Mouse (Mus musculus) lung, embryonic 16.5 days (tissue): Measurements from ENCODE around the gene Dock3. TPM values are rescaled to one million over a fixed set of nuclear protein-coding genes. Genes with fewer than 3 reads are reported as not detected.

ENCODE experiments used
- ATAC-seq: fragments of 200-750 bp; cut with Nextera tagmentation; 2 replicates; pipeline ENCODE4 v1.8.0; 2017; ENCODE audit warnings: low read depth, mild to moderate bottlenecking, moderate library complexity
- H3K27ac ChIP-seq: fragments of 300-500 bp; sonication (generic); 2 replicates; pipeline ENCODE4 v1.5.1; 2014; ENCODE audit warnings: mild to moderate bottlenecking, control low read depth, low read length
- H3K27me3 ChIP-seq: fragments of 300-500 bp; sonication (generic); 2 replicates; pipeline ENCODE4 v1.6.1; 2014; ENCODE audit warnings: low read depth, low read length, mixed read lengths; ENCODE audit not compliant: control insufficient read depth, insufficient read depth
- H3K36me3 ChIP-seq: fragments of 300-500 bp; sonication (generic); 2 replicates; pipeline ENCODE4 v1.6.1; 2014; ENCODE audit warnings: low read length; ENCODE audit not compliant: control insufficient read depth, insufficient read depth
- H3K4me1 ChIP-seq: fragments of 300-500 bp; sonication (generic); replicated peaks from 2 replicates; pipeline ENCODE4 v1.6.1; 2014; ENCODE audit warnings: low read length, mixed read lengths; ENCODE audit not compliant: control insufficient read depth, insufficient read depth
- H3K4me2 ChIP-seq: fragments of 300-500 bp; sonication (generic); 2 replicates; pipeline ENCODE4 v1.6.1; 2014; ENCODE audit warnings: low read depth, low read length, control low read depth
- H3K4me3 ChIP-seq: fragments of 300-500 bp; sonication (generic); 2 replicates; pipeline ENCODE4 v1.5.1; 2014; ENCODE audit warnings: mild to moderate bottlenecking, low read length, control low read depth
- H3K9ac ChIP-seq: fragments of 300-500 bp; sonication (generic); 2 replicates; pipeline ENCODE4 v1.6.1; 2014; ENCODE audit warnings: low read length, control low read depth
- H3K9me3 ChIP-seq: fragments of 300-500 bp; sonication (generic); 2 replicates; pipeline ENCODE4 v1.6.1; 2016; ENCODE audit warnings: low read length; ENCODE audit not compliant: control insufficient read depth
- WGBS: fragments of 180-500 bp; shearing (Covaris S2); extraction: QIAGEN DNeasy Blood & Tissue Kit; methylation state at CpG from one replicate; pipeline ENCODE4 v1.1.7; 2014; 5-methylcytosine and 5-hydroxymethylcytosine counted together
- polyA plus RNA-seq: library from polyadenylated mRNA; unstranded; fragments of >200 nt; fragmentation: Nextera tagmentation; extraction: Ambion mirVana; gene quantifications from 2 replicates; pipeline ENCODE4 v1.2.1, GENCODE M21; 2015

Dock3 gene
- polyA plus RNA-seq, 1 experiment from 2014 or later, result 0.19 TPM

GRCm38 (mm10) chr9:107261792-107262191 is 30.1 kb upstream of the Dock3 start:
- 67% methylated on average over 6 of the region's 6 CpGs for WGBS
- H3K9me3 ChIP-seq, result no peaks in the 10 kb centered on the region
- H3K4me3 ChIP-seq, result no peak overlapping the region
- no peaks in the 10 kb centered on the region for H3K27me3 ChIP-seq
- no peak overlapping the region for H3K9ac ChIP-seq
- H3K36me3 ChIP-seq, result no peaks in the 10 kb centered on the region
- H3K4me1 ChIP-seq, result no peaks in the 10 kb centered on the region
- no peak overlapping the region for H3K4me2 ChIP-seq
- no peak for ATAC-seq
- H3K27ac ChIP-seq, result no peak overlapping the region

GRCm38 (mm10) chr9:107260836-107261235 is 29.1 kb upstream of the Dock3 start:
- H3K27ac ChIP-seq, result no peak overlapping the region
- ATAC-seq, result no peak
- H3K27me3 ChIP-seq, result no peaks in the 10 kb centered on the region
- no peak overlapping the region for H3K4me2 ChIP-seq
- no peaks in the 10 kb centered on the region for H3K4me1 ChIP-seq
- no peak overlapping the region for H3K9ac ChIP-seq
- H3K4me3 ChIP-seq, result no peak overlapping the region
- 47% methylated on average over 8 of the region's 8 CpGs for WGBS
- H3K9me3 ChIP-seq, result no peaks in the 10 kb centered on the region
- H3K36me3 ChIP-seq, result no peaks in the 10 kb centered on the region

- Histone ChIP-seq H3K9me3 (no peaks in the 10 kb centered on the region), H3K4me2 (no peak overlapping the region), H3K27ac (no peak overlapping the region), H3K4me1 (no peaks in the 10 kb centered on the region), H3K4me3 (no peak overlapping the region), H3K27me3 (no peaks in the 10 kb centered on the region), H3K36me3 (no peaks in the 10 kb centered on the region), H3K9ac (no peak overlapping the region)
- WGBS, result 55% methylated on average over 2 of the region's 2 CpGs
- no peak for ATAC-seq
Measured at GRCm38 (mm10) chr9:107260429-107260828, 28.7 kb upstream of the Dock3 start.

- Histone ChIP-seq H3K4me3 (no peak overlapping the region), H3K4me1 (no peaks in the 10 kb centered on the region), H3K9ac (no peak overlapping the region), H3K27ac (no peak overlapping the region), H3K9me3 (no peaks in the 10 kb centered on the region), H3K4me2 (no peak overlapping the region), H3K36me3 (no peaks in the 10 kb centered on the region), H3K27me3 (no peaks in the 10 kb centered on the region)
- 35% methylated on average over 6 of the region's 6 CpGs for WGBS
- ATAC-seq, result peak; percentile 76
Measured at GRCm38 (mm10) chr9:107259571-107259970, 27.9 kb upstream of the Dock3 start.

- H3K9me3 ChIP-seq, result no peaks in the 10 kb centered on the region
- no peak overlapping the region for H3K27ac ChIP-seq
- H3K4me2 ChIP-seq, result no peak overlapping the region
- H3K27me3 ChIP-seq, result no peaks in the 10 kb centered on the region
- ATAC-seq, result no peak
- H3K36me3 ChIP-seq, result no peaks in the 10 kb centered on the region
- no peaks in the 10 kb centered on the region for H3K4me1 ChIP-seq
- 62% methylated on average over 3 of the region's 3 CpGs for WGBS
- no peak overlapping the region for H3K9ac ChIP-seq
- no peak overlapping the region for H3K4me3 ChIP-seq
Measured at GRCm38 (mm10) chr9:107255596-107255995, 23.9 kb upstream of the Dock3 start.

- H3K4me3 ChIP-seq, result no peak overlapping the region
- no peaks in the 10 kb centered on the region for H3K36me3 ChIP-seq
- no peak overlapping the region for H3K4me2 ChIP-seq
- ATAC-seq, result no peak
- H3K27ac ChIP-seq, result no peak overlapping the region
- H3K4me1 ChIP-seq, result no peaks in the 10 kb centered on the region
- H3K9ac ChIP-seq, result no peak overlapping the region
- 73% methylated on average over 3 of the region's 3 CpGs for WGBS
- H3K9me3 ChIP-seq, result no peaks in the 10 kb centered on the region
- no peaks in the 10 kb centered on the region for H3K27me3 ChIP-seq
Measured at GRCm38 (mm10) chr9:107254925-107255324, 23.2 kb upstream of the Dock3 start.

GRCm38 (mm10) chr9:107254476-107254875 is 22.8 kb upstream of the Dock3 start:
- no peaks in the 10 kb centered on the region for H3K4me1 ChIP-seq
- H3K4me3 ChIP-seq, result no peak overlapping the region
- H3K9me3 ChIP-seq, result no peaks in the 10 kb centered on the region
- H3K9ac ChIP-seq, result no peak overlapping the region
- H3K27me3 ChIP-seq, result no peaks in the 10 kb centered on the region
- no peak overlapping the region for H3K27ac ChIP-seq
- no peaks in the 10 kb centered on the region for H3K36me3 ChIP-seq
- 0 out of 2 replicates have a peak, but pooled peaks have one; percentile 49 for ATAC-seq
- 59% methylated on average over 12 of the region's 12 CpGs for WGBS
- H3K4me2 ChIP-seq, result no peak overlapping the region

GRCm38 (mm10) chr9:107252164-107252563 is 20.5 kb upstream of the Dock3 start:
- Histone ChIP-seq H3K9me3 (no peaks in the 10 kb centered on the region), H3K36me3 (no peaks in the 10 kb centered on the region), H3K9ac (no peak overlapping the region), H3K4me3 (no peak overlapping the region), H3K27me3 (no peaks in the 10 kb centered on the region), H3K4me1 (no peaks in the 10 kb centered on the region), H3K4me2 (no peak overlapping the region), H3K27ac (no peak overlapping the region)
- no peak for ATAC-seq
- WGBS, result 22% methylated on average over 5 of the region's 5 CpGs

GRCm38 (mm10) chr9:107250416-107251337 is 19.0 kb upstream of the Dock3 start:
- Histone ChIP-seq H3K9me3 (no peaks in the 10 kb centered on the region), H3K9ac (no peak overlapping the region), H3K4me3 (no peak overlapping the region), H3K27ac (no peak overlapping the region), H3K36me3 (no peaks in the 10 kb centered on the region), H3K27me3 (no peaks in the 10 kb centered on the region), H3K4me2 (no peak overlapping the region), H3K4me1 (no peaks in the 10 kb centered on the region)
- no peak for ATAC-seq
- 66% methylated on average over 14 of the region's 14 CpGs for WGBS
